Mouse (Mus musculus): ENCODE results near the gene Nup210.
"Not testable (repeated sequence)": the region's sequence is repeated elsewhere in the genome, so short reads cannot be mapped to it uniquely, and the experiment has no call there.

Nup210 gene

GRCm38 (mm10) chr6:91104765-91105399 lies 11.7 kb downstream of the Nup210 start:
- peak; percentile 85 for DNase-seq (ENCODE audit: low read depth, low spot score)

DNA sequence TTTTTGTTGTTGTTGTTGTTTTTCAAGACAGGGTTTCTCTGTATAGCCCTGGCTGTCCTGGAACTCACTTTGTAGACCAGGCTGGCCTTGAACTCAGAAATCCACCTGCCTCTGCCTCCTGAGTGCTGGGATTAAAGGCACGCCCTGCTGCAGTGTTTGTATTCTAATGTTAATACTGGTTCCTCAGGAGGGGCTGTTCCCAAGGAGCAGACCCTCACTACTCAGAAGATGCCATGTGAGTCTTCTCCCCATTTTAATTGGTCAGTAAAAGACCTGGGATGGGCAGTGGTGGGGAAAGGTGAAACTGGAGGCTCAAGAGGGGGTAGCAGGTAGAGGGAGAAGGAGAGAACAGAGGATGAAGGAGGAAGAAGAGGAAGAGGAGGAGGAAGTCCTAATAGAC lies 13.2 kb downstream of the Nup210 start:
- DNase-seq (ENCODE audit: low read depth, low spot score): not testable (repeated sequence)

DNA sequence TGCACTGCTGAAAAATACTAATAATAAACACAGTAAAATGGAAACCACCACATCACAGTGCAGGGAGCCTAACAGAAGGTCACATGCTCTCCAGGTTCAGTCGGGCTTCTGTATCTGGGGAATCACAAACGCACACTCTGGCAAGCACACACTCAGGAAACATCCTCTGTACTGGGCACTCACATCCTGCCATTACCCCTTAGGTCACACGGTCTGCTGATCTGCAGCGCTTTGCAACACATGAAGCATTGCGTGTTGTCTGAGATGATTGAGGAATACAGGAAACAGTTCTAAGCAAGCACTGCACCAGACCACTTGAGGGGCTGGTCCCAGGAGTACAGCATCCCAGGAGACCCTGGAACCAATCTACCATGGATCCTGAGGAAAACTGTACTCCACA lies 16.0 kb downstream of the Nup210 start:
- no peak for DNase-seq (ENCODE audit: low read depth, low spot score)

GRCm38 (mm10) chr6:91097879-91098278 lies 18.8 kb downstream of the Nup210 start:
- DNase-seq (ENCODE audit: low read depth, low spot score): no peak

GRCm38 (mm10) chr6:91095072-91095601 lies 21.5 kb downstream of the Nup210 start:
- no peak for DNase-seq (ENCODE audit: low read depth, low spot score)

GRCm38 (mm10) chr6:91092216-91092899 lies 24.3 kb downstream of the Nup210 start:
- no peak for DNase-seq (ENCODE audit: low read depth, low spot score)

DNA sequence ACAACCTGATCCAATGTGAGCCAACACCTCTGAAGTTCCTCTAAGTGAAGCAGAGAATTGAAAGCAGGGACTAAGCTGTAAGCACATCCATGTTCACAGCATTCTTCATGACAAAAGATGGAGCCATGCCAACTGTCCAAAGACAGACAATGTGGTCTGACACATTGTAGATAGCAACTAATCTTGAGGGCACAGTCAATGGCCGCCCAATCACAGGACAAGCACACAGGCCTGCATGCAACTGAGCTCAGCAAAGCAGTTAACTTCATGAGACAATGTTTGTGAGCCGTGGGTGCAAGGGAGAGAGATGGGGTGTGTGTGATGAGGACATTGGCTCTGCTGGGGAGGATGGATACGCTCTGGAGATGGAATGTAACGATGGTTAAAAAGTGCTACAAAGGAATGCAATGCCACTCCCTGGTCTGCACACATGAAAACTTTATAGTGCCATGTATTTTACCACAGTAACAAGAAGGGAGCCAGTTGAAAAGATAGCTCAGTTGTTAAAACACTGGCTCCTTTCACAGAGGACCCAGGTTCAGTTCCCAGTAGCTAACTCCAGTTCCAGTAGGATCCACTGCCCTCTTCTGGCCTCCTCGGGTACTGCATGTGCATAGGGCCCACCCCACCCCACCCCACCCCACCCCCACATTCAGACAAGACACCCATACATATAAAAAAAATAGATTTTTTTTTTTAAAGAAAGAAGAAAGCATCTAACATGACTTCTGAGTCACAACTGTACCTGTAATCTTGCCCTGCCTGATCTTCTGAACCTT lies 31.3 kb downstream of the Nup210 start:
- no peak for DNase-seq (ENCODE audit: low read depth, low spot score)

DNA sequence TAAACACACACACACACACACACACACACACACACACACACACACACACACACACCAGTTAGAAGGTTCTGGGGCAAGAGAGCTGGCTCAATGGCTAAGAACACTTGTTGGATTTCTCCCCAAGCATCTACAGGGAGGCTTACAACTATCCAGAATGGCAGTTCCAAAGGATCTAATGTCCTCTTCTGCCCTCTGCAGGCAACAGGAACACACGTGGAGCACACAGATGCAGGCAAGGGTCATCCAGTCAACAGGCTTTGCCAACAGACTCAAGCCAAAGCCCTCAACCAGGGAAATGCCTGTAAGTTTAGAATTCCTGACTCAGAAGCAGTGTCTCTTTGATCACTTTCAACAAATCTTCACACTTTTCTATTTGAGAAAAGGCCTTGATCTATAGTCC lies 36.6 kb downstream of the Nup210 start:
- no peak for DNase-seq (ENCODE audit: low read depth, low spot score)

DNA sequence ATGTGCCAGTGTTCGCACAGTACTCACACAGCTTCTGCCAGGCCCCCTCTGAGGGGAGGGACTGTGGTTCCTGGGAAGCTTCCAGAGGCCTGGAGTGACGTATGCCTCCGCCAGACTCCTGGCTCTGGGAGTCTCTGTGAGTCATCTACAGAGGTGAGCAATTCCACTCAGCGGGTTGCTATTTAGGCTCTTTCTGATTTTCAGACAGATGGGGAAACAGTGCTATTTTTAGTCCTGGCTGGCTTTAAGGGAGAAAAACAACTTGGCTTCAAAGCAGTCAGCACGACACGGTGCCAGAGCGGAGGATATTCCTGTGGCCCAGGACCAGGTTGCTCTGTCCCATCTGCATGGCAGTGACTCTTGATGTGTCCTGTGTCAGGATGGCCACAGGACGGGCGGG lies 40.4 kb downstream of the Nup210 start:
- no peak for DNase-seq (ENCODE audit: low read depth, low spot score)

GRCm38 (mm10) chr6:91068511-91068910 lies 48.1 kb downstream of the Nup210 start:
- DNase-seq (ENCODE audit: low read depth, low spot score): no peak

GRCm38 (mm10) chr6:91067048-91067447 lies 49.6 kb downstream of the Nup210 start:
- DNase-seq (ENCODE audit: low read depth, low spot score): no peak

DNA sequence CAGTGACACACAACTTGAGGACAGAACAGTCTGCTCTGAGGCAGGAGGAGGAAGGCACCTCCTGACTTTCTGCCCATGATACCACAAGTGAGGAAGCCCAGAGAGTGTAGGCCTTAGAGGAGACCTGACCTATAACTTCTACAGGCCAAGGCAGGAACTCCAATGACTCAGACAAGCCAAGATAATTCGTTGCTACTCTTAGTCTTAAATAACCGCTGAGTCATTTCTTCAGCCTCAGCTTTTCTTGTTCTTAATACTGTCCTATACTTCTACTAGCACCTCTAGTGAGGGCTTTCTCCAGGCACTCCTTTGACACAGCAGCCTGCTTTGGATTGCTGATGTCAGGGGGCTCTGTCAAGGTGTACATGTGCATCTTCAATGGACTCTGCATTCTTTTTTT lies 55.3 kb downstream of the Nup210 start:
- DNase-seq (ENCODE audit: low read depth, low spot score): no peak

GRCm38 (mm10) chr6:91059711-91060110 lies 56.9 kb downstream of the Nup210 start:
- peak; percentile 31 for DNase-seq (ENCODE audit: low read depth, low spot score)

DNA sequence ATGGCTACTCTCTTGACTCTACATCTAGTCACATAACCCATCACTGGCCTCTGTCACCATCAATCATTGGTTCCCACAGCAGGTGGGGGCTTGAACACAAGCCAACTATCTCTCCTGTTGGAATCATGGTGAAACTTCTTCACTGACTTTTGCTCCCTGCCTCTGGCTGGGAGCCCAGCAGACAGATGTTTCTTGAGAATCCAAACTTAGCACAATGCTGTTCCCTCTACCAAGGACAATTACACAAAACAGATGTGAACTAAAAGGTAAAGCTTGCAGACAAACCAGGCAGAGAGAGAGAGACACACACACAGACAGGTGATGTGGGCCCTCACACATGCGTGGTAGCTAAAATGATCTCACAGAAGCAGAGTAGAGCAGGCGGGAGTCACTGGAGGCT lies 58.6 kb downstream of the Nup210 start:
- DNase-seq (ENCODE audit: low read depth, low spot score): no peak

DNA sequence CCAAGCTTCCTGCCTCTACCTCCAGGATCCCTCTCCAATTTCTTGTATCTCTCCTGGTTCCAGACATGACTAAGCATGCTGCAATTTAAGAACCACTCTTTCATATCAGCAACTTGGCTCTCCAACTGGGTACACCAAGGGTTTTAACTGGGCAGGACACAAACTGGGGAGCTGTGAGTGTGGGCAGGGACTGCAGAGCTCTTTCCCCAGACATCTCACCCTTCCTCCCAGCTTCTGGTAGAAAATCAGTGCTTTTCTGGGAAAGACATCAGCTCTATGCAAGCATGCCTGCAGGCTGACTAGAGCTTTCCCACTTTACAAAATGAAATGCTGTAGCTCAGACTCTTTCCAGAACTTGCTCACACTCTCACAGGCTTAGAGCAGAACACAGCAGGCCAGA lies 60.3 kb downstream of the Nup210 start:
- DNase-seq (ENCODE audit: low read depth, low spot score): no peak

DNA sequence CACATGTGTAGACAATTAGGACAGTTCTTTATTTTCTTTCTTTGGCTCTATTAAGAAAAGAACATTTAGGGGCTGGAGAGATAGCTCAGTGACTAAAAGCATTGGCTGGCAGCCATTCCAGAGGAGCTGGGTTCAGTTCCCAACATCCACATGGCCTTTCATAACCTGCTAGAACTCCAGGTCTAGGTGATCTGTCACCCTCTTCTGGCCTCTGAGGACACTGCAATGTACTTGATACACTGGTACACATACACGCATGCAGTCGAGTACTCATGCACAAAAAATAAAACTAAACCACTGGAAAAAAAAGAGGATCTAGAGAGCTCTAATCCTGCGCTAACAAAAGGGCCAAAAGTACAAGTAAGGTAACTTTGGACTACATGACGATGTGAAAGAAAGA lies 64.1 kb downstream of the Nup210 start:
- DNase-seq (ENCODE audit: low read depth, low spot score): no peak

- no peak for DNase-seq (ENCODE audit: low read depth, low spot score)
Observed at GRCm38 (mm10) chr6:91048019-91048418, 68.6 kb downstream of the Nup210 start.

DNA sequence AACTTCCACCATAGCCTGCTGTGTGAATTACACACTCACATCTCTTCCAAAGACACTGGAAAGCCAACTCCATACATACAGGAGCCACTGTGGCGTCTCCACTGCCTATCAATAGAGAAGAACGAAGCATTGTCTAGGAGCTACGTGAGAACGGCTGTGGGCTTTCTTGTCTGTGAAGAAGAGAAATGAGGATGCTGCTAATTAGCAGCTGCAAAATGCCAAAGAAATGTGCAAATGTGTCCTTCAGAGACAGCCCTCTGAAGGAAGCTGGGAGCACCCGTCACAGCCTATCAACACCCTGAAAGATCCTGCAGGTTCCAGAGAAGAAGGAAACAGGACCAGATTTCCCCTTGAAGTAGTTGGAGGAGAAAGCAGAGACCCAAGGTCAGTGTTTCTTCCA lies 69.2 kb downstream of the Nup210 start:
- no peak for DNase-seq (ENCODE audit: low read depth, low spot score)

- no peak for DNase-seq (ENCODE audit: low read depth, low spot score)
Observed at GRCm38 (mm10) chr6:91046184-91046583, 70.4 kb downstream of the Nup210 start.

GRCm38 (mm10) chr6:91044628-91045331 lies 71.8 kb downstream of the Nup210 start:
- peak; percentile 62 for DNase-seq (ENCODE audit: low read depth, low spot score)

GRCm38 (mm10) chr6:91041287-91041686 lies 75.3 kb downstream of the Nup210 start:
- DNase-seq (ENCODE audit: low read depth, low spot score): no peak

GRCm38 (mm10) chr6:91028256-91028655 lies 88.4 kb downstream of the Nup210 start:
- no peak for DNase-seq (ENCODE audit: low read depth, low spot score)
